Mouse (Mus musculus): ENCODE results near the gene 4930452B06Rik. TPM values are rescaled to one million over a fixed set of nuclear protein-coding genes. Genes with fewer than 3 reads are reported as not detected.

Gene 4930452B06Rik
- 1.0 TPM for polyA plus RNA-seq (2014; fragmentation: Illumina TruSeq; extraction: RNeasy Lipid Tissue Mini Kit (QIAGEN cat#74804); ENCODE audit: low read depth, low replicate concordance)

DNA sequence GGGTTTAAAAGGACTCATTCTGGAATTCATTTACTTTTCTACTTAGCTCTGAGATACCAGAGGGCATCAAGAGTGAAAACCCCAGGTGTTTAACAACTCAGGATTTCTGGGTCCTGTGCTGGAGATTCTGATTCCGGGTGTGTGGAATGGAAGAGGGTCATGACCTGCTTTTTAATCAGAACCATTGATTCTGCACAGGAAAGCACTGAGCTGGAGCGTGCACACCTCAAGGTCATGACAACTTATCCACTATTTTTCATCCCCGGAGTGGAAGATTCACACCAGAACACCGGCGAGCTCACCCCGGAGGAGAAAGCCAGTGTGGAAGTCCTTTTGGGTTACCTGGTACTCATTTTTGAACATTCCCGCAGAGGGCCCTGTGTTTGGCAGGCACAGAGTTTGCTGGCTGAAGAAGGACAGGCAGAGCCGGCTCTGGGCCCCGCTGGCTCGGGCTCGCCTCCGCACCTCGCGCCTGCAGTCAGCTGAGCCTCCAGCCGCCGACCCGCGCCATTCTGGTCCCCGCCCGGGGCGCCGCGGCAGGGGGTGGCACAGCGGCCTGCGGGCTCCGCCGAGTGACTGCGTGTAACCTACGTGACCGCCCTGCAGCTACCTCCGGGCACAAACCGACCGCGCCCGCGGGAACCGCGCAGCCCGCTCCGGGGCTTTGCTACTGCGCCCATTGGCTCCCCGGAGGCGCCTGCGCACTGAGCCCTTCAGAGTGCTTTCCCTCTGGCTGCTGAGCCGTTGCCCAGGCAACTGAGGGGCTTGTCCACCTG lies at the start of gene 4930452B06Rik:
4930452B06Rik (minus strand) TSS at position 605 of the 776 bp plus-strand sequence.

All from liver, adult 10 weeks (tissue).